Mouse (Mus musculus) megakaryocyte, embryonic 14.5 days (primary cell): ENCODE measurements around the gene Lima1.

Experiments
- FLI1 ChIP-seq: IDR thresholded peaks from 2 replicates; pipeline ENCODE4 v1.6.1; 2012; ENCODE audit warnings: low read length, inconsistent platforms, mixed read lengths
- GATA1 ChIP-seq: IDR thresholded peaks from 3 replicates; pipeline ENCODE4 v1.6.1; 2012; ENCODE audit warnings: mixed read lengths, low read length, inconsistent platforms, borderline replicate concordance

DNA sequence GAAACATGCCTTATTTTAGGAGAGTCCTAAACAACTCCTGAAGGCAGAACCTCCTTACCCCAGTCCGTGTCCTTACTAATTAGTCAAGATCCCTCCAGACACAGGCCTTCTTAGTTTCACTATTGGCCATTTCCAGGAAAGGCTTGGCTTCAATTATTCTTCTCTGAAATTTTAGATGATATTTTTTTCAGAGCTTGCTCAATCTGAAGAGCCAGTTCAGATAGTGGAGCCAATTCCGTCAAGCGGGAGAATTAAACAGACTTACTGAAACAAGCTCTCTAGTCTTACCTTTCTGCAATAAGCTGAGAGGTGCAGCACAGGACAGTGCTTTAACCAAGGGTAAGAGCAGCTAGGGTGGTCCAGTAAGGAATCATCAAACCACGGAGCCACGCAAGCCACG, 11.9 kb downstream of the Lima1 start:
- TF ChIP-seq GATA1 (no peak), FLI1 (no peak)
